Mouse (Mus musculus) hindbrain, embryonic 16.5 days (tissue): ENCODE data around the gene Ndrg3. TPM values are rescaled to one million over a fixed set of nuclear protein-coding genes. Genes with fewer than 3 reads are reported as not detected.
"Not testable (repeated sequence)": the region's sequence is repeated elsewhere in the genome, so short reads cannot be mapped to it uniquely, and the experiment has no call there.

Experiments
- ATAC-seq: fragments of 200-750 bp; cut with Nextera tagmentation; 2 replicates; pipeline ENCODE4 v1.8.0; 2017; ENCODE audit warnings: moderate TSS enrichment, moderate library complexity
- H3K27ac ChIP-seq: fragments of 300-500 bp; sonication (generic); 2 replicates; pipeline ENCODE4 v1.5.1; 2014; ENCODE audit warnings: low read depth, mild to moderate bottlenecking, control low read depth, low read length, moderate library complexity
- H3K27me3 ChIP-seq: fragments of 300-500 bp; sonication (generic); replicated peaks from 2 replicates; pipeline ENCODE4 v1.6.1; 2014; ENCODE audit warnings: low read length; ENCODE audit not compliant: control insufficient read depth, insufficient read depth
- H3K36me3 ChIP-seq: fragments of 300-500 bp; sonication (generic); 2 replicates; pipeline ENCODE4 v1.6.1; 2014; ENCODE audit warnings: mild to moderate bottlenecking, low read length, moderate library complexity, mixed read lengths; ENCODE audit not compliant: control insufficient read depth, insufficient read depth
- H3K4me1 ChIP-seq: fragments of 300-500 bp; sonication (generic); 2 replicates; pipeline ENCODE4 v1.6.1; 2014; ENCODE audit warnings: low read depth, low read length; ENCODE audit not compliant: control insufficient read depth, insufficient read depth
- H3K4me2 ChIP-seq: fragments of 300-500 bp; sonication (generic); 2 replicates; pipeline ENCODE4 v1.6.1; 2014; ENCODE audit warnings: mild to moderate bottlenecking, low read length, control low read depth, moderate library complexity
- H3K4me3 ChIP-seq: fragments of 300-500 bp; sonication (generic); 2 replicates; pipeline ENCODE4 v1.5.1; 2014; ENCODE audit warnings: mild to moderate bottlenecking, low read length, control low read depth, moderate library complexity
- H3K9ac ChIP-seq: fragments of 300-500 bp; sonication (generic); 2 replicates; pipeline ENCODE4 v1.6.1; 2014; ENCODE audit warnings: low read depth, mild to moderate bottlenecking, control low read depth, low read length, moderate library complexity
- H3K9me3 ChIP-seq: fragments of 300-500 bp; sonication (generic); 2 replicates; pipeline ENCODE4 v1.6.1; 2014; ENCODE audit warnings: mild to moderate bottlenecking, low read length, moderate library complexity; ENCODE audit not compliant: control insufficient read depth
- WGBS: fragments of 180-500 bp; shearing (Covaris S2); extraction: QIAGEN DNeasy Blood & Tissue Kit; methylation state at CpG from one replicate; pipeline ENCODE4 v1.1.7; 2014; 5-methylcytosine and 5-hydroxymethylcytosine counted together
- polyA plus RNA-seq: library from polyadenylated mRNA; unstranded; fragments of >200 nt; fragmentation: Nextera tagmentation; extraction: Ambion mirVana; gene quantifications from 2 replicates; pipeline ENCODE4 v1.2.1, GENCODE M21; 2015

Gene Ndrg3
- polyA plus RNA-seq, 1 experiment from 2014 or later: 181 TPM

DNA sequence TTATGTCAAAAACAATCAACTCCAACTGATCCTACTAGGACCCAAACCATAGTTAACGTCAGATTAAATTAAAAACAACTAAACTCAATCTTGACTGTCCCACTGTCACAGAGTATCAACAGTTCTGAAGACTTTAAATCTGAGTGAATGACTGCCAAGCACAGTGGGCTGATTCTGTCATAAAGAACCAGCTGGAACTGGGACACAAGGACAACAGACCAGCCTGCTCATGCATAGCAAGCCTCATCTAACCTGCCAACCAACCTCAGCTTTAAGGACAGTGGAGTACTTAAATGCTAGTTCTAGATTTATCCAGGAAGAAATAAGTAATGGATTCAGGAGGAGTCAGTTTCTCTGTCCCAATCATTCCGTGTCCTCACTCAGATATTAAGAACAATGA, 34.8 kb downstream of the Ndrg3 start:
- Histone ChIP-seq H3K9ac (no peak overlapping the region), H3K9me3 (no peaks in the 10 kb centered on the region), H3K27ac (no peak overlapping the region), H3K4me1 (no peaks in the 10 kb centered on the region), H3K4me3 (no peak overlapping the region), H3K27me3 (no peaks in the 10 kb centered on the region), H3K4me2 (no peak overlapping the region), H3K36me3 (peaks cover 2% of the 10 kb centered on the region; the same call in 1 of the 2 replicates)
- 87% methylated on average over 2 of the region's 2 CpGs for WGBS
- no peak for ATAC-seq

DNA sequence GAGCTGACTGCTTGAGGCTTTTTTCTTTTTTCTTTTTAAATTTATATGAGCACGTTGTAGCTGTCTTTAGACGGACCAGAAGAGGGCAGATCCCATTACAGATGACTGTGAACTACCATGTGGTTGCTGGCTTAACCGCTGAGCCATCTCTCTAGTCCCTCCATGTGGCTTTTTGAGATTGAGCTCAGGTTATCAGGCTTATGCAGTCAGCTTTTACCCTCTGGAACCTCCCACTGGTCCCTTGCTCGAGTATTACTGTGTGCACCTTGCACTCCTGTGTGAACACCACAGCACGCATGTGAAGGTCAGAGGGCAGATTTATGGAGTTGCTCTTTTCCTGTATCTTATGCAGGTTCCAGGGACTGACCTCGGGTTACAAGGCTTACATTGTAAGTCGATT, 35.5 kb downstream of the Ndrg3 start:
- H3K27ac ChIP-seq: no peak overlapping the region
- ATAC-seq: no peak
- no peak overlapping the region for H3K4me3 ChIP-seq
- WGBS: 79% methylated on average over 7 of the region's 7 CpGs
- H3K4me1 ChIP-seq: no peaks in the 10 kb centered on the region
- no peak overlapping the region for H3K4me2 ChIP-seq
- H3K9ac ChIP-seq: no peak overlapping the region
- H3K27me3 ChIP-seq: no peaks in the 10 kb centered on the region
- peaks cover 2% of the 10 kb centered on the region; the same call in 1 of the 2 replicates for H3K36me3 ChIP-seq
- H3K9me3 ChIP-seq: no peaks in the 10 kb centered on the region

DNA sequence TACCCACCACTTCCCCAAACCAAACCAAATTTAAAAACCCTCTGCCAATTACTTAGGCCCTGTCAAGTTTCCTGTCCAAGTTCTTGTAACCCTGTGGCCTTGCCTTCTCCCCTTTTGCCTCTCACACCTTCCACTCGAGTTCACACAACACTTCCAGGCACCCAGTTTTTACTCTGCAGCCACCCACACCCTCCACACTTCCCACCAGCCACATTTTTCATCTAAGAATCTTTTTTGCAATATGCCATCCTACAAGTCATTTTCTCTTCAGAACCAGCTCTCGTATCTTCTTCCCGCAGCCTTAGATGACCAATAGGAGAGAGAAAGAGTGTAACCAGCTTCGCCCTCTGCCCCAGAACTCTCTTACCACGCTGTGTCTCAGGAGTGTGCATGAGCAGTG, 37.4 kb downstream of the Ndrg3 start:
- no peak for ATAC-seq
- 88% methylated on average over 5 of the region's 5 CpGs for WGBS
- Histone ChIP-seq H3K4me1 (no peaks in the 10 kb centered on the region), H3K9me3 (no peaks in the 10 kb centered on the region), H3K4me3 (no peak overlapping the region), H3K9ac (no peak overlapping the region), H3K27me3 (no peaks in the 10 kb centered on the region), H3K36me3 (peaks cover 5% of the 10 kb centered on the region; the same call in 1 of the 2 replicates), H3K4me2 (no peak overlapping the region), H3K27ac (no peak overlapping the region)

DNA sequence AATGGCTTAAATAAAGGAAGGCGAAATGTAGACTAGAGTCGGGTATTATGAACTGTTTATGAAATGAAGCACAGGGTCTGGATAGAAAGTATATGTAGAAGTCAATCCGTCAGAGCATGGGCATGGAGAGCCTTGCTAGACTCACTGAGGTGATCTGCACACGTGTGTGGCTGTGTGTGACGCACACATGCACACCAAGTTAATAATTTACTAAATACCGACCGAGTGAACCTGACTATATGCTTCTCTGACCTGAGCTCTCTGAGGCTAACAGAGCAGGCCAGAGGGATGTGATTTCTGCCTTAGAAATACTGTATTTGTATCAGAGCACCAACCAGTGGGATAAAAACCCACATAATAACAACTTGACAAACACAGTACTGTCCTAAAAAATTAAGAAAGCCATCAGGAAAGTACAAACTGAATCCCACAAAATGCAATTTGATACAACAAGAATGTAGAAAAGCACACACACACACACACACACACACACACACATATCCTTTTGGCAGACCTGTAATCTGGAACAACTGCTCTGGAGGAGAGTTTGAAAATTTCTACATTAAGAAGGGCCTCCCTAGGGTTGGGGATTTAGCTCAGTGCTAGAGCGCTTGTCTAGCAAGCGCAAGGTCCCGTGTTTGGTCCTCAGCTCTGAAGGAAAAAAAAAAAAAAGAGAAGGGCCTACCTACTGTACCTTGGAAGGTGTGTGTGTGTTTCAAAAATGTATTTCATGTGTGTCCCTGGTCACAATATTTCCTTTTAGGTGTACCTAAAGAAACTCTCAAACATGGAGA, 40.4 kb downstream of the Ndrg3 start:
- Histone ChIP-seq H3K4me2 (no peak overlapping the region), H3K4me1 (no peaks in the 10 kb centered on the region), H3K36me3 (peaks cover 8% of the 10 kb centered on the region; the same call in 1 of the 2 replicates), H3K4me3 (no peak overlapping the region), H3K9me3 (no peaks in the 10 kb centered on the region), H3K9ac (no peak overlapping the region), H3K27ac (no peak overlapping the region), H3K27me3 (no peaks in the 10 kb centered on the region)
- no peak for ATAC-seq
- WGBS: 90% methylated on average over 10 of the region's 10 CpGs

DNA sequence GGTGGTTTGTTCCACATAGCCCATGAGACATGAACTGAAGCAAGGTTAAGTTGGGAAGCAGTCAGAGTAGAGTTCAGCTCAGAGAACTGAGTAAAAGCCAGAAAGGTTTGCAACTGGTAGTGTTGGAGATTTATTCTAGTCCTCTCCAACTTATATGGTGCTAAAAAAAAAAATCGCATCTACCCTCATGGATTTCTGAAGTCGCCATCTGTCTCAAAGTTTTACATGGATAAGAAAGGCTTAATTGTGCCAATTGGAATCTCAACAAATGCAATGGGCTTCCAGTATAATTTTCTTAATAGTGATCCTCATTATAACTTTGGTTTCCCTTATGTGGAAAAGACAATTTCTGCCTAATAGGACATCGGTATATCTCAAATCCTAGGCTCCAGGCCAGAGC, 41.0 kb downstream of the Ndrg3 start:
- no peak overlapping the region for H3K4me2 ChIP-seq
- no peaks in the 10 kb centered on the region for H3K9me3 ChIP-seq
- no peak overlapping the region for H3K4me3 ChIP-seq
- no peaks in the 10 kb centered on the region for H3K4me1 ChIP-seq
- no peaks in the 10 kb centered on the region for H3K27me3 ChIP-seq
- H3K9ac ChIP-seq: no peak overlapping the region
- H3K27ac ChIP-seq: no peak overlapping the region
- 93% methylated on average over 3 of the region's 3 CpGs for WGBS
- ATAC-seq: no peak
- H3K36me3 ChIP-seq: peaks cover 10% of the 10 kb centered on the region; the same call in 1 of the 2 replicates

DNA sequence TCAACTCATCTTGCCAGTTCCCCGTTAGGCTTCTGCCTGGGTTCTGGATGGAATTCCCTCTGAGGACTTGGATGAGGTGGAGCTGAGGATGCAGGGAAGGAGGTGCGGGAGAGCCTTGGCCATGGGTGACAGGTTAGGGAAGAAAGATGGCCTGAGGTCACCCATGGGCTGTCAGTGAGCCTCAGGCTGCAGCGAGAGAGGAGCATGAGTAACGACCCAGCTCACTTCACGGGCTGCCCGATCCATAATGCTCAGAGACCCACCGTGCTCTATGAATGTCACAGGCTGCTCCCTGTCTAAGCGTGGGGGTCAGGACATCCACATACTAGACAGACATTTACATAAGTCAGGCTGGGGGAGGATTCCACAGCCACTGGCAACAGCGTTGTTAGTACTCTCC, 50.3 kb downstream of the Ndrg3 start:
- H3K36me3 ChIP-seq: peaks cover 13% of the 10 kb centered on the region
- 79% methylated on average over 8 of the region's 9 CpGs for WGBS

DNA sequence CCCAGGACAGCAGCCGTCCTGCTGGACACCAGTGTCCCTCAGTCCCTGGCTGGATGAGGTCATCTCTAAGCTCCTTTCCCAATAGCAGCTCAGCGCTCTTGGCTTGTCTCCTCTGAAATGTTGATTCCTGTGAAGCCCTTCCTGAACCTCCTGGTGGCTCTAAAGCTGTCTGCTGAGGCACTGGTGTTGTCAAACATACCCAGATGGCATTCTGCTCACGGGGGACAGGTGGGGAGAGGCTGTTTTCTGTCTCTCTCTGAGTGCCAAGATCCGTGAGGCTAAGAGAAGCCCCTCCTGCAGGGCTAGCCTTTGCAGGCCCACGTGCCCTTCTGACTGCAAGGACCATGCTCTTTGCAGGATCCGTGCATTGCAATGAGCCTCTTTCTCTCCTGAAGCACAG, 51.9 kb downstream of the Ndrg3 start:
- 68% methylated on average over 6 of the region's 6 CpGs for WGBS
- H3K27ac ChIP-seq, H3K27me3 ChIP-seq, H3K9me3 ChIP-seq, H3K4me3 ChIP-seq, H3K9ac ChIP-seq, ATAC-seq, H3K4me1 ChIP-seq, H3K4me2 ChIP-seq: not testable (repeated sequence)
- H3K36me3 ChIP-seq: peaks cover 13% of the 10 kb centered on the region

More for the DNA sequence above, 50.3 kb downstream of the Ndrg3 start:
- H3K27me3 ChIP-seq, ATAC-seq, H3K4me2 ChIP-seq, H3K4me3 ChIP-seq, H3K27ac ChIP-seq, H3K9ac ChIP-seq, H3K4me1 ChIP-seq, H3K9me3 ChIP-seq: not testable (repeated sequence)

DNA sequence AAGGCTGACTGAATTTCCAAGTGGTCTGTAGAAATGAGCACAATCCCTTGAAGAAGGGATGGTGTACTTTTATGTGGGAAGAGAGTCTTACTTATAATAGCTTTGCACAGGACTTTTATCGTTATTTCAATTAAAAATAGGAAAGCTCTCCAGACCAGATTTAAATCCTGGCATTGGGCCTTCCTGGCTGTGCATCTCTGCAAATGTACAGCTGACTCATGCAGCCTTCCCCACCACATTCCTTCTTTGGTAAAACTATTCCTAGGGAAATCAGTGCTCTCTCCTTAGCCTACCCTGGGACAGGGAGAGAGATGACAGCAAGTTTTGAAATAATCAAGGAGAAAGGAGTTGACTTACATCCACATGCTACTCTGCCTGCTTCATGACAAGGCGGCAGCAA, 54.1 kb downstream of the Ndrg3 start:
- no peak overlapping the region for H3K27ac ChIP-seq
- H3K4me3 ChIP-seq: no peak overlapping the region
- H3K9ac ChIP-seq: no peak overlapping the region
- 89% methylated on average over 2 of the region's 2 CpGs for WGBS
- ATAC-seq: no peak
- no peaks in the 10 kb centered on the region for H3K9me3 ChIP-seq
- H3K36me3 ChIP-seq: peaks cover 14% of the 10 kb centered on the region
- no peaks in the 10 kb centered on the region for H3K4me1 ChIP-seq
- no peaks in the 10 kb centered on the region for H3K27me3 ChIP-seq
- no peak overlapping the region for H3K4me2 ChIP-seq

DNA sequence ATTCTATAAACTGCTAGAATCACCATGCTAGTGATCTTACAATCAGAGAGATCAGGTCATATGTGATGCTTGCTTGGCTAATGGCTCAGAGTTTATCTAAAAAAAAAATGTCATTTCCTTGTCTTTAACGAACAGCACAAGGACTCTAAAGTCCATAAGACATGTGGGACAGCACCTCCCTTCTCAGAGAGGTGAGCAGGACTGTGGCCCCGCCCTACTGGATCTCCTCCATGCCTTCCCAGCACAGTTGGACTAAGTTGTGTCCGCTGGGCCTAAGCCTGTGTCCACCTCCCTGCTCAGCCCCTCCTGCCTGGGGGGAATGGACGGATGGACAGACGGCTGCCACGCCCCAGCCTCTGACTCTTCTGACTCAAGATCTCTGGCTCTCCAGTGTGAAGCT, 56.9 kb downstream of the Ndrg3 start:
- no peak overlapping the region for H3K4me3 ChIP-seq
- no peak overlapping the region for H3K9ac ChIP-seq
- no peak overlapping the region for H3K27ac ChIP-seq
- no peaks in the 10 kb centered on the region for H3K9me3 ChIP-seq
- H3K4me2 ChIP-seq: no peak overlapping the region
- H3K4me1 ChIP-seq: no peaks in the 10 kb centered on the region
- no peak for ATAC-seq
- WGBS: 88% methylated on average over 6 of the region's 6 CpGs
- H3K36me3 ChIP-seq: peaks cover 22% of the 10 kb centered on the region
- no peaks in the 10 kb centered on the region for H3K27me3 ChIP-seq
